ENCODE assay signal across 8 mouse cellular contexts in the genomic region with DNA sequence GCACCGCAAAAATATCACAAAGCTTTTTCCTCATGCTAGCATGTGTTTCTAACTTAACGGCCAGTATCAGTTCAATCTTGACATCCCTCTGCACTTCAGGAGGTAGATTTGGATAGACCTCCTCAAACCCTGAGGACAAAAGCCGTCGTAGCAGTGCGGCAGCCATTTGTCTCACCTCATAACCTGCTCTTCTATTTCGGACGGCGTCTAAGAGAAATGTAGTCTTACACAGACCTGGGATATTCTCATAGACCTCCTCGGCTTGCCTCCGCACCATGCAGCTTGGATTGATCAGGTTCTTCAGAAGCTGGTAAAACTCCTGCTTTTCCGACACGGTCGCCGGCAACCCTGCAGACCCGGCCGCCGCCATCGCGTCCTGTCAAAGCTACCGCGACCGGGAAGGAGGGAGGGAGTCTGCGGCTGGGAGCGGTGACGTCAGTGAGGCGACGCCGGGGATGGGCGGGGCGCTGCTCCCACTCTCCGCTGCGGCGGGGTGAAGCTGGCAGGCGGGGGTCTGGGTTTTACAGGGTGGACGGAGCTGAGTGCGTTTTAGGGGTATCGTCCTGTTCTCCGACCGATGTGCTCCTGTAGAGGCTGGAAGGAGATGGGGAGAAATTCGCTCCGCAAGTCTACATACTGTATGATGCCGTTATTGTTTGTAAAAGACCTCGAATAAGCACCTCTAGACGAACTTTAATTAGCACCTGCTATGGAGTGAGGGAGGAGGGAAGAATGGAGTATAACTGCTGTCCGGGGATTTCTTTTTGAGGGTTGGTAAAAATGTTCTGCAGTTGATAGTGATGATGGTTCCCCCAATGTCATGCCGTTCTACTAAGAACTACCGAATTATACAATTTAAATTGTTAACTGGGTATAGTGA. TPM values are rescaled to one million over a fixed set of nuclear protein-coding genes. Genes with fewer than 3 reads are reported as not detected.
DNase-seq lines count a peak whose midpoint lies in the region; ATAC-seq and TF ChIP-seq lines count a peak whose summit lies in the region.

A gene (minus strand): TSS at position 394 of the 880 bp plus-strand sequence.

- H3K4me1 ChIP-seq in hindbrain, embryonic 10.5 days (replicated peaks) = peaks cover 21% of the 10 kb centered on the region
- peaks cover 4% of the 10 kb centered on the region; the same call in 1 of the 2 replicates for H3K4me1 ChIP-seq in lung, postnatal 0 days (ENCODE audit: insufficient read depth, low read depth, low read length)

- H3K9me3 ChIP-seq in hindbrain, embryonic 10.5 days = no peaks in the 10 kb centered on the region
- H3K9me3 ChIP-seq in lung, postnatal 0 days (ENCODE audit: low read length) = no peaks in the 10 kb centered on the region

- peak; percentile 99 for ATAC-seq in frontal cortex, adult (ENCODE audit: low TSS enrichment)
- peak; percentile 99 for ATAC-seq in lung, postnatal 0 days

- H3K27me3 ChIP-seq in hindbrain, embryonic 10.5 days (ENCODE audit: insufficient read depth, poor library complexity, severe bottlenecking) = no peaks in the 10 kb centered on the region
- H3K27me3 ChIP-seq in lung, postnatal 0 days (replicated peaks; ENCODE audit: insufficient read depth, low read length) = peaks cover 4% of the 10 kb centered on the region; the same call in 1 of the 2 replicates

- 1% methylated on average over 47 of the region's 47 CpGs for WGBS in hindbrain, embryonic 10.5 days
- 2% methylated on average over 47 of the region's 47 CpGs for WGBS in lung, postnatal 0 days

- no peak for TF ChIP-seq EP300 in lung, postnatal 0 days (IDR thresholded peaks at IDR 0.05)

- H3K4me3 ChIP-seq in hindbrain, embryonic 10.5 days = peak within 1 kb of the TSS; percentile 78
- peak within 1 kb of the TSS; percentile 57 for H3K4me3 ChIP-seq in lung, postnatal 0 days (ENCODE audit: low read depth, low read length)

- DNase-seq in Muller cell, postnatal 12 days (ENCODE audit: inconsistent ontology term) = peak; percentile 90
- DNase-seq in cerebellum, adult 9-10 months = peak; percentile 91
- peak; percentile 89 for DNase-seq in hindbrain, embryonic 10.5 days (ENCODE audit: low spot score)
- DNase-seq in layer of hippocampus, postnatal 10 days (ENCODE audit: low spot score in 2 of 2) = peak; percentile 95
- peak; percentile 94 for DNase-seq in lung, postnatal 0 days (ENCODE audit: low spot score)
- DNase-seq in ovary, postnatal 10 days (ENCODE audit: low spot score) = peak; percentile 78
- peak; percentile 91 for DNase-seq in thymus, postnatal 0 days (ENCODE audit: low spot score)

- H3K9ac ChIP-seq in lung, postnatal 0 days (replicated peaks; ENCODE audit: low read depth) = peak within 1 kb of the TSS; percentile 39

- H3K27ac ChIP-seq in hindbrain, embryonic 10.5 days = peak within 1 kb of the TSS; percentile 87
- H3K27ac ChIP-seq in lung, postnatal 0 days (ENCODE audit: low read length) = no peak within 1 kb of the TSS

- peaks cover 33% of the 10 kb centered on the region for H3K36me3 ChIP-seq in hindbrain, embryonic 10.5 days
- H3K36me3 ChIP-seq in lung, postnatal 0 days (ENCODE audit: insufficient read depth, low read length) = no peaks in the 10 kb centered on the region

- no peak for TF ChIP-seq CTCF in lung, postnatal 0 days (IDR thresholded peaks at IDR 0.05)

- peak within 1 kb of the TSS; percentile 58 for H3K4me2 ChIP-seq in lung, postnatal 0 days (replicated peaks; ENCODE audit: low read depth, low read length)

RNA-seq across cellular contexts. Expression of the gene that starts here (rescaled TPM):
- 24.7 and 26.1 TPM in 2 replicates for polyA plus RNA-seq in hindbrain, embryonic 10.5 days (2016; fragmentation: Nextera tagmentation; extraction: Ambion mirVana)
- 10 to 100 TPM; 30.9 to 32.4 TPM for total RNA-seq in layer of hippocampus, postnatal 10 days (2021)
- polyA plus RNA-seq in lung, postnatal 0 days (2015; fragmentation: Nextera tagmentation; extraction: Ambion mirVana) = 7.6 and 9.0 TPM in 2 replicates
- polyA plus RNA-seq in thymus, postnatal 0 days (2015; fragmentation: Nextera tagmentation; extraction: Ambion mirVana) = 16.9 and 17.8 TPM in 2 replicates
